Mouse (Mus musculus) limb, embryonic 15.5 days (tissue): ENCODE data around the gene Ucn2. TPM values are rescaled to one million over a fixed set of nuclear protein-coding genes. Genes with fewer than 3 reads are reported as not detected.

Experiments used
- ATAC-seq: fragments of 200-750 bp; cut with Nextera tagmentation; 2 replicates; pipeline ENCODE4 v1.8.0; 2017; ENCODE audit warnings: low read depth, moderate TSS enrichment; ENCODE audit not compliant: insufficient number of reproducible peaks, low FRiP score, low TSS enrichment
- H3K27ac ChIP-seq: fragments of 300-500 bp; sonication (generic); 2 replicates; pipeline ENCODE4 v1.5.1; 2015; ENCODE audit warnings: moderate library complexity, mild to moderate bottlenecking, inconsistent platforms
- H3K27me3 ChIP-seq: fragments of 300-500 bp; sonication (generic); 2 replicates; pipeline ENCODE4 v1.6.1; 2015; ENCODE audit warnings: inconsistent platforms
- H3K36me3 ChIP-seq: fragments of 300-500 bp; sonication (generic); 2 replicates; pipeline ENCODE4 v1.6.1; 2015; ENCODE audit warnings: inconsistent platforms
- H3K4me1 ChIP-seq: fragments of 300-500 bp; sonication (generic); 2 replicates; pipeline ENCODE4 v1.6.1; 2015; ENCODE audit warnings: inconsistent platforms
- H3K4me2 ChIP-seq: fragments of 300-500 bp; sonication (generic); 2 replicates; pipeline ENCODE4 v1.6.1; 2015; ENCODE audit warnings: mild to moderate bottlenecking, inconsistent platforms
- H3K4me3 ChIP-seq: fragments of 300-500 bp; sonication (generic); 2 replicates; pipeline ENCODE4 v1.5.1; 2015; ENCODE audit warnings: mild to moderate bottlenecking, inconsistent platforms
- H3K9ac ChIP-seq: fragments of 300-500 bp; sonication (generic); 2 replicates; pipeline ENCODE4 v1.6.1; 2015; ENCODE audit warnings: inconsistent platforms
- H3K9me3 ChIP-seq: fragments of 300-500 bp; sonication (generic); 2 replicates; pipeline ENCODE4 v1.6.1; 2016; ENCODE audit warnings: inconsistent platforms
- WGBS: fragments of 180-500 bp; shearing (Covaris S2); methylation state at CpG from one replicate; pipeline ENCODE4 v1.1.7; 2015; 5-methylcytosine and 5-hydroxymethylcytosine counted together
- polyA plus RNA-seq: library from polyadenylated mRNA; unstranded; fragments of >200 nt; fragmentation: Nextera tagmentation; extraction: Ambion mirVana; gene quantifications from 2 replicates; pipeline ENCODE4 v1.2.1, GENCODE M21; 2015

Ucn2 gene
- polyA plus RNA-seq, 1 experiment from 2014 or later: 0.46 TPM

DNA sequence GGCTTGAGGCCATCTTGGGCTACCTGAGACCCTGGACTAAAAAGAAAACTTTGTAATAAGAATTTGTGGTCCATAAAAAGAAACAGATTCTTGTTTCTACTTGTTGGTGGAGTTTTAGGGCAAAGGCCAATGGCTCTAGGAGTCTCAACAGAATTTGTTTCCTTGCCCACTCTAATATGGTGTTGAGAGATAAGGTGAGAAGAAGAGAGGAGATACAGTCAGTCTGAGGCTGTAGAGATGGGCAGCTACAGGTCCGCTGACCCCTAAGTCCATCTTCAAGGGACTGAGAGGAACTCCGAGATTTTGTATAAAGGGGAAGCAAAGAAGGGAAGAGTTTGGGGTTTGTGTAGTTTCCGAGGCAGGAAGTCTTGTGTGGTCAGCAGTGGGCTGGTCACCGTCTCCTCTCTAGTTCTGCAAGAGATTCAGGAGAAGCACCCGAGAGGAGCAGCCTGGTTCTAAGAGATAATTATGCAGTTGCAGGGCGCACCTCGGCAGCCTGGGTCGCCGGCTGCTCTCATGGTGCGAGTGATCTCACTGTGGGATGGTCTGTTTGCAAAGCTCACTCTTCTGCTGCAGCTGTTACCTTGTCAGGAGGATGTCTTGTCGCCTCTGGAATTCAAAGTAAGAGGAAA is 31.3 kb downstream of the Ucn2 start:
- no peak for ATAC-seq
- H3K36me3 ChIP-seq: 0 out of 2 replicates have a peak, but pooled peaks cover 2% of the 10 kb centered on the region
- H3K4me1 ChIP-seq: no peaks in the 10 kb centered on the region
- no peak overlapping the region for H3K4me2 ChIP-seq
- no peak overlapping the region for H3K9ac ChIP-seq
- no peaks in the 10 kb centered on the region for H3K9me3 ChIP-seq
- H3K27me3 ChIP-seq: no peaks in the 10 kb centered on the region
- H3K27ac ChIP-seq: no peak overlapping the region
- 47% methylated on average over 11 of the region's 11 CpGs for WGBS
- no peak overlapping the region for H3K4me3 ChIP-seq

DNA sequence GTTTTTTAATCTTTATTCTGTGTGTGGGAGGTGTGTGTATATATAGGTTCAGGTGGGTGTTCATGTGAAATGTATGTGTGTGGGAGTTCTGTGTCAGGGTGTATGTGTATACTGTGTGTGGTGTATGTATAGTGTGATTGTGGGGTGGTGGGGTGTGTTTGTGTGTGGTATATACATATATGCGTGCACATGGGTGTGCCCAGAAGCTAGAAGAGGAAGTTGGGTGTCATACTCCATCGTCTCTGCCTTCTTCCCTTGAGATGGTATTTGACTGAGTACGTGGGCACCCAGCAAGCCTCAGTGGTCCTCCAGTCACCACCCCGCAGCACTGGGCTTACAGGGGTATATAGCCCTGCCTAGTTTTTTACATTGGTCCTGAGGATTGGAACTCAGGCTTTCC is 35.6 kb downstream of the Ucn2 start:
- Histone ChIP-seq H3K4me3 (no peak overlapping the region), H3K4me2 (no peak overlapping the region), H3K9ac (no peak overlapping the region), H3K9me3 (no peaks in the 10 kb centered on the region), H3K27ac (no peak overlapping the region), H3K4me1 (no peaks in the 10 kb centered on the region), H3K36me3 (0 out of 2 replicates have a peak, but pooled peaks cover 7% of the 10 kb centered on the region), H3K27me3 (no peaks in the 10 kb centered on the region)
- WGBS: 74% methylated on average over 4 of the region's 4 CpGs
- ATAC-seq: no peak

GRCm38 (mm10) chr9:109022866-109023685 is 37.3 kb downstream of the Ucn2 start:
- ATAC-seq: no peak
- Histone ChIP-seq H3K27me3 (no peaks in the 10 kb centered on the region), H3K36me3 (peaks cover 7% of the 10 kb centered on the region; the same call in 1 of the 2 replicates), H3K9ac (no peak overlapping the region), H3K4me3 (no peak overlapping the region), H3K9me3 (no peaks in the 10 kb centered on the region), H3K27ac (no peak overlapping the region), H3K4me1 (no peaks in the 10 kb centered on the region), H3K4me2 (no peak overlapping the region)
- 90% methylated on average over 17 of the region's 17 CpGs for WGBS

DNA sequence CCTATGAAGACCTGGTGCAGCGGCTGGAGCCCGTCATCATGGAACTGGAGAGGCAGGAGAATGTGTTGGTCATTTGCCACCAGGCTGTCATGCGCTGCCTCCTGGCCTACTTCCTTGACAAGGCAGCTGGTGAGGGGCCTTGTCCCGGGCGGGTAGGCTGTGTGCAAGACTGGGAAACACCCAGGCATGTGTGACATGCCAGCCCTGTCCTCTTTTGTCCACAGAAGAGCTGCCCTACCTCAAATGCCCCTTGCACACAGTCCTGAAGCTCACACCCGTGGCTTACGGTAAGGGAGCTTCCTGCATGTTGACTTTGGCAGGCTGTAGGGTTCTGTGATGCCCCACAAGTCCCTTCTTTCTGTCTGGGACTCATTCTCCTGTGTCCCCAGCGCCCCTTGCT is 41.7 kb downstream of the Ucn2 start:
- no peak for ATAC-seq
- WGBS: 72% methylated on average over 8 of the region's 8 CpGs
- Histone ChIP-seq H3K4me2 (no peak overlapping the region), H3K4me1 (no peaks in the 10 kb centered on the region), H3K27ac (no peak overlapping the region), H3K9me3 (no peaks in the 10 kb centered on the region), H3K36me3 (peaks cover 7% of the 10 kb centered on the region; the same call in 1 of the 2 replicates), H3K27me3 (no peaks in the 10 kb centered on the region), H3K9ac (no peak overlapping the region), H3K4me3 (no peak overlapping the region)

DNA sequence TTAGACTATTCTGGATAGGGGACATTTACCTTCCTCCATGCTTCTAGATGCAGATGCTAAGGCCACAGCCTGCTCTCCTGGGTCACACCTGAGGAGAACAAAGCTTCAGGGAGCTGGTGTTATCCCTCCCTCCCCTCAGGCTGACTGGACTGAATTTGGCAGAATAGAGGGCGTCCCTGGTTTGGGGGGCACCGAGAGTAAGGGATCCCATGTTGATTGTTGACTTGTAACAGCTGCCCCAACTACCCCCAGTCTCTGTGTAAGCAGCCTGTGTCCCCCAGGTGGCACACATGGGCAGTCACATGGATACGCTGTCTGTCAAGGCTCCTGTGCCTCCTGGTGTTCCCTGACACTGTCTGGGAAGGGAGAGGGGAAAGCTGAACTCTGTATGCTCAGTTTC is 42.6 kb downstream of the Ucn2 start:
- Histone ChIP-seq H3K9me3 (no peaks in the 10 kb centered on the region), H3K9ac (no peak overlapping the region), H3K27me3 (no peaks in the 10 kb centered on the region), H3K4me1 (no peaks in the 10 kb centered on the region), H3K27ac (no peak overlapping the region), H3K4me3 (no peak overlapping the region), H3K36me3 (peaks cover 7% of the 10 kb centered on the region; the same call in 1 of the 2 replicates), H3K4me2 (no peak overlapping the region)
- WGBS: 73% methylated on average over 3 of the region's 3 CpGs
- ATAC-seq: no peak

DNA sequence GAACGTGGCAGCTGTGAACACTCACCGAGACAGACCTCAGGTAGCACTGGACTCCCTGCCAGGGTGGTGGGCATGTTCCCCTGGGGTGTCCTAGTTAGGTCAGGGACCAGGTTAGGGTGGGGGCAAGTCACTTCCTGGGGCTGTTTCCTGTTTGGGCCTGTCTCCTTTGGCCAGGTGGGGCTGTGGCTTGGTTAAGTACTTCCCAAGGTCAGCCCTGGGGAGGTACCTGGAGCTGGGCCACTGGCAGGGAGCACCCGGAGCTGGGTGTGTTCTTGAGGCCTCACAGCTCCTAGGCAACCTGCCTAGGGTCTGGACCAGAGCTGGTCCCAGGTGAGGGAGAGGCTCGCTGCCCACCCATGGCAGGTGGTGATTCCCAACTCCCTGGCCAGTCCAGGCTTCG is 43.1 kb downstream of the Ucn2 start:
- H3K27ac ChIP-seq: no peak overlapping the region
- H3K9me3 ChIP-seq: no peaks in the 10 kb centered on the region
- no peak overlapping the region for H3K9ac ChIP-seq
- H3K4me2 ChIP-seq: no peak overlapping the region
- H3K4me3 ChIP-seq: no peak overlapping the region
- 57% methylated on average over 5 of the region's 5 CpGs for WGBS
- no peaks in the 10 kb centered on the region for H3K4me1 ChIP-seq
- H3K27me3 ChIP-seq: no peaks in the 10 kb centered on the region
- ATAC-seq: no peak
- H3K36me3 ChIP-seq: peaks cover 7% of the 10 kb centered on the region; the same call in 1 of the 2 replicates

DNA sequence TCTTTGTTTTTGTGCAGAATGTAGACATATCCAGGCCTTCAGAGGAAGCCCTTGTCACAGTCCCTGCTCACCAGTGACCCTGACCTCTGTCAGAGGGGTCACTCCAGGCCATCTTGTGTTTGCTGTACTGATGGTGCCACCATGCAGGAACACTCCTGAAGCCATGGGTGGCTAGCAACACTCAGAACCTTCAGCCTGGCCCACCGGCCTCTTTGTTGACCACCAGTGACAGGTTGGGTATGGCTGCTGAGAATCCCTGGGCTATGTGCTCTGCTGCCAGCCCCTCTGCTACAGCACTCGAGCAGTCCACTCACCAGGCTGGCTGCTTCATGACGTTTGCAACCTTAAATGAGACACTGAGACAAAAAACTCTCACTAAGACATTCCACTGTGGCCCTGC is 44.5 kb downstream of the Ucn2 start:
- 75% methylated on average over 3 of the region's 3 CpGs for WGBS
- Histone ChIP-seq H3K9me3 (no peaks in the 10 kb centered on the region), H3K4me1 (no peaks in the 10 kb centered on the region), H3K4me2 (no peak overlapping the region), H3K27ac (no peak overlapping the region), H3K9ac (no peak overlapping the region), H3K36me3 (peaks cover 4% of the 10 kb centered on the region; the same call in 1 of the 2 replicates), H3K4me3 (no peak overlapping the region), H3K27me3 (no peaks in the 10 kb centered on the region)
- ATAC-seq: no peak

DNA sequence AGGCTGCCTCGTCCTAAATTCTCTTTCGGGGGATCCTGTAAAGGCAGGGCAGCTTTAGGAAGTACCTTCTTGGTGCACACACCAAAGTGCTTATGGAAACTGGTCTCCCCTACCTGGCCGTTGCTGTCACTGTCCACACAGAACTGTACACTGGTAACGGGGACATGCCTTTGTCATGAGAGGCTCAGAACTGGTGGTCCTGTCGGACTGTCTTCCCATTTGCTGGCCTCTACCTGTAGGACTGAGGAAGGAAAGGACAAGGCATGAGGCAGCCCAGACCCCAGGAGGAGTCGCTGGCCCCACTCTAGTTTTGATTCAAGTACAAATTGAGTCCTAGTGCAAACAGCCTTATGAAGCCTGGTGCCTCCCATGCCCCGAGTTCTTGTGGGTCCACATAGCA is 45.2 kb downstream of the Ucn2 start:
- Histone ChIP-seq H3K36me3 (no peaks in the 10 kb centered on the region; the same call in 1 of the 2 replicates), H3K4me2 (no peak overlapping the region), H3K9ac (no peak overlapping the region), H3K4me1 (no peaks in the 10 kb centered on the region), H3K27ac (no peak overlapping the region), H3K4me3 (no peak overlapping the region), H3K27me3 (no peaks in the 10 kb centered on the region), H3K9me3 (no peaks in the 10 kb centered on the region)
- ATAC-seq: no peak
- 89% methylated on average over 7 of the region's 7 CpGs for WGBS

GRCm38 (mm10) chr9:109031686-109032085 is 45.9 kb downstream of the Ucn2 start:
- Histone ChIP-seq H3K36me3 (no peaks in the 10 kb centered on the region; the same call in 1 of the 2 replicates), H3K4me3 (no peak overlapping the region), H3K27me3 (no peaks in the 10 kb centered on the region), H3K4me2 (no peak overlapping the region), H3K9me3 (no peaks in the 10 kb centered on the region), H3K9ac (no peak overlapping the region), H3K27ac (no peak overlapping the region), H3K4me1 (no peaks in the 10 kb centered on the region)
- 79% methylated on average over 8 of the region's 8 CpGs for WGBS
- ATAC-seq: no peak

DNA sequence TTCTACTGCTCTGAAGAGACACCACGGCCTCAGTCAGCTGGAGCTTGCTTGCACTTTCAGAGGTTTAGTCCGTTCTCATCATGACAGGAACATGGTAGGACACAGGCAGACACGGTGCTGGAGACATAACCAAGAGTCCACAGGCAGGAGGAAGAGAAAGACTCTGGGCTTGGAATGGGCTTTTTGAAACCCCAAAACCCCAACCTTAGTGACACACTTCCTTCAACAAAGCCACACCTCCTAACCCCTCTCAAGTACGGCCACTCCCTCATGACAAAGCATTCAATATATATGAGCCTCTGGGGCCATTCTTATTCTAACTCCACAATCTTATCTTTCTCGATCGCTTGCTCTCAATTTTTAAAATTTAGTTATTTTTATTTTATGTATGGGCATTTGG is 46.6 kb downstream of the Ucn2 start:
- WGBS: 84% methylated on average over 6 of the region's 6 CpGs
- Histone ChIP-seq H3K9ac (no peak overlapping the region), H3K27me3 (no peaks in the 10 kb centered on the region), H3K4me1 (no peaks in the 10 kb centered on the region), H3K36me3 (no peaks in the 10 kb centered on the region; the same call in 1 of the 2 replicates), H3K9me3 (no peaks in the 10 kb centered on the region), H3K27ac (no peak overlapping the region), H3K4me2 (no peak overlapping the region), H3K4me3 (no peak overlapping the region)
- ATAC-seq: no peak
